ENCODE assay signal across 7 mouse cellular contexts in genomic region chr14:33673350-33674087, GRCm38 (mm10).
DNase-seq lines count a peak whose midpoint lies in the region.

No protein-coding gene starts in this region.

- H3K4me1 ChIP-seq in embryonic facial prominence, embryonic 10.5 days, result no peaks in the 10 kb centered on the region

- no peaks in the 10 kb centered on the region; the same call in 1 of the 2 replicates for H3K27me3 ChIP-seq in embryonic facial prominence, embryonic 10.5 days (replicated peaks; ENCODE audit: low read depth, poor library complexity, severe bottlenecking)

- no peaks in the 10 kb centered on the region for H3K9me3 ChIP-seq in embryonic facial prominence, embryonic 10.5 days

- no peaks in the 10 kb centered on the region for H3K36me3 ChIP-seq in embryonic facial prominence, embryonic 10.5 days (replicated peaks)

- H3K4me3 ChIP-seq in embryonic facial prominence, embryonic 10.5 days, result no peak overlapping the region

- 78% methylated on average over 5 of the region's 5 CpGs for WGBS in embryonic facial prominence, embryonic 10.5 days

- DNase-seq in ovary, postnatal 14 days (ENCODE audit: low spot score), result peak; percentile 46
- DNase-seq in ovary, postnatal 10 days (ENCODE audit: low spot score), result no peak
- DNase-seq in adrenal gland, postnatal 25 days, result peak; percentile 43
- DNase-seq in embryonic facial prominence, embryonic 10.5 days (ENCODE audit: low spot score), result peak; percentile 37
- DNase-seq in kidney, postnatal 36 days, result peak; percentile 64 to 84
- DNase-seq in lung, postnatal 14 days, result peak; percentile 67
- no peak for DNase-seq in MN1 (ENCODE audit: low spot score)

- no peak overlapping the region for H3K27ac ChIP-seq in embryonic facial prominence, embryonic 10.5 days (replicated peaks)

Comparison
In these comparisons a context has a peak if more than half of its experiments do, and no peak if none do; other contexts are left out.
1. DNase-seq: peak in ovary, postnatal 14 days (single experiment), adrenal gland, postnatal 25 days (single experiment), embryonic facial prominence, embryonic 10.5 days (single experiment), kidney, postnatal 36 days (2 of 2) and lung, postnatal 14 days (single experiment); none in ovary, postnatal 10 days (single experiment) and MN1 (single experiment).